Mouse (Mus musculus) olfactory bulb, adult 2 months (tissue): Measurements from ENCODE around the gene Nuf2. TPM values are rescaled to one million over a fixed set of nuclear protein-coding genes. Genes with fewer than 3 reads are reported as not detected.
"Not testable (repeated sequence)": the region's sequence is repeated elsewhere in the genome, so short reads cannot be mapped to it uniquely, and the experiment has no call there.

Experiments used
- H3K27ac ChIP-seq: fragments of 200-500 bp; 2 replicates; pipeline ENCODE4 v1.5.1; 2012; ENCODE audit warnings: low read depth, low read length; ENCODE audit not compliant: insufficient read depth
- H3K4me1 ChIP-seq: fragments of 200-500 bp; 2 replicates; pipeline ENCODE4 v1.6.1; 2012; ENCODE audit warnings: low read length; ENCODE audit not compliant: control insufficient read depth, insufficient read depth
- H3K4me3 ChIP-seq: fragments of 200-500 bp; 2 replicates; pipeline ENCODE4 v1.5.1; 2012; ENCODE audit warnings: mild to moderate bottlenecking, low read depth, low read length, moderate library complexity; ENCODE audit not compliant: insufficient read depth
- CTCF ChIP-seq: fragments of 200-500 bp; IDR thresholded peaks from 2 replicates; pipeline ENCODE4 v1.5.1; 2012; ENCODE audit warnings: low read depth, mild to moderate bottlenecking, low read length, moderate library complexity; ENCODE audit not compliant: insufficient read depth
- POLR2A ChIP-seq: fragments of 200-500 bp; IDR thresholded peaks from 2 replicates; pipeline ENCODE4 v1.6.1; 2012; ENCODE audit warnings: mild to moderate bottlenecking, low read depth, low read length, moderate library complexity; ENCODE audit not compliant: insufficient read depth
- WGBS: fragments of 180-500 bp; shearing (Covaris S2); methylation state at CpG from one replicate; pipeline ENCODE4 v1.1.7; 2018; 5-methylcytosine and 5-hydroxymethylcytosine counted together
- polyA plus RNA-seq: library from polyadenylated mRNA; stranded (reverse); fragments of >200 nt; gene quantifications from 2 replicates; pipeline ENCODE4 v1.2.4, GENCODE M21; 2012; ENCODE audit warnings: low replicate concordance; ENCODE audit not compliant: missing spikeins, insufficient read depth, insufficient read length

Gene Nuf2
- polyA plus RNA-seq, 1 experiment = not detected

GRCm38 (mm10) chr1:169526006-169526680 lies 5.1 kb downstream of the Nuf2 start:
- 86% methylated on average over 5 of the region's 5 CpGs for WGBS

DNA sequence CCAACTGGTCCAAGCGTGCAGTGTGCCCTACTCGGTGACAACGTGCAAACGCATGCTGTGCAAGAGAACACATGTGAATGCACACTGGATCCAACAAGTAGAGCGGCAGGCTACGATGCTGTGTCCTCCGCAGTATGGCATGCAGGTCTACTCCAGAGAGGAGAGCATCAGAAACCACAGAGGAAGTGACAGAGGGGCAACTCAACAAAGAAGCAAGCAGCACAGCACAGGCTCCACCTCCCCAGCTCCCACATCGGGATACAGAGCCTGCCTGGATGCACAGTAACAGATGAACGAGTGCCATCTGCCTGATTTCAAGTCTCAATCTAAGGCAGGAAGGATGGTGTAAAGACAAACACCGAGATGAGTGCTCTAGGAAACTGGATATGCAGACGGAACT lies 11.9 kb downstream of the Nuf2 start:
- Histone ChIP-seq H3K27ac (no peak overlapping the region), H3K4me1 (no peaks in the 10 kb centered on the region), H3K4me3 (no peak overlapping the region)
- 83% methylated on average over 11 of the region's 11 CpGs for WGBS
- TF ChIP-seq POLR2A (no peak), CTCF (no peak)

More at GRCm38 (mm10) chr1:169526006-169526680, 5.1 kb downstream of the Nuf2 start:
- Histone ChIP-seq H3K4me3 (no peak overlapping the region), H3K27ac (no peak overlapping the region), H3K4me1 (no peaks in the 10 kb centered on the region)
- TF ChIP-seq CTCF = no peak

DNA sequence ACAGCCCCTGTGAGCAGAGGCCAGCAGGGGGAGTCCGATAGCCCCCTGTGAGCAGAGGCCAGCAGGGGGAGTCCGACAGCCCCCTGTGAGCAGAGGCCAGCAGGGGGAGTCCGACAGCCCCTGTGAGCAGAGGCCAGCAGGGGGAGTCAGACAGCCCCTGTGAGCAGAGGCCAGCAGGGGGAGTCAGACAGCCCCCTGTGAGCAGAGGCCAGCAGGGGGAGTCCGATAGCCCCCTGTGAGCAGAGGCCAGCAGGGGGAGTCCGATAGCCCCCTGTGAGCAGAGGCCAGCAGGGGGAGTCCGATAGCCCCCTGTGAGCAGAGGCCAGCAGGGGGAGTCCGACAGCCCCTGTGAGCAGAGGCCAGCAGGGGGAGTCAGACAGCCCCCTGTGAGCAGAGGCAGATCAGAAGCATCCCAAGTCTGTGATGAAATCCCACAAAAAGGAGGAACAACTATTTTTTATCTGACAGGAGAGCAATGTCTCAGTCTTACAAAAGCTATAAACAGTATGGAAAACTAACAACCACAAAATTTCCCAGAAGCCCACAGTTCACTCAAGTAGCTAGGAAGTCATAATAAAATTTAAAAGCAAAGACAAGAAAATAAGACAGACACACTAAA lies 13.3 kb downstream of the Nuf2 start:
- 92% methylated on average over 7 of the region's 7 CpGs for WGBS
- not testable (repeated sequence) for H3K27ac ChIP-seq, H3K4me3 ChIP-seq, H3K4me1 ChIP-seq

DNA sequence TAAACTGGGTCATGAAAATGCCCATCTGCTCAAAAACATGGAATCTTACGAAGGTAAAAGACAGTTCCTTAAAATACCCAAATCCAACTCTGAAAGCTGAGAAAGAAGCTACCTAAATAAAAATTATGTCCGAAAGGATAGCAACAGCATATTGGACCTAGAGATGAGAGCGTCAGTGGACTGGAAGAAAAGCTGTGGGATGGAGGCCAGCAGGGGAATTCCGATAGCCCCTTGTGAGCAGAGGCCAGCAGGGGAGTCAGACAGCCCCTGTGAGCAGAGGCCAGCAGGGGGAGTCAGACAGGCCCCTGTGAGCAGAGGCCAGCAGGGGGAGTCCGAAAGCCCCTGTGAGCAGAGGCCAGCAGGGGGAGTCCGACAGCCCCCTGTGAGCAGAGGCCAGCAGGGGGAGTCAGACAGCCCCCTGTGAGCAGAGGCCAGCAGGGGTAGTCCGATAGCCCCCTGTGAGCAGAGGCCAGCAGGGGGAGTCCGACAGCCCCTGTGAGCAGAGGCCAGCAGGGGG lies 13.8 kb downstream of the Nuf2 start:
- 88% methylated on average over 8 of the region's 8 CpGs for WGBS
- no peak overlapping the region for H3K4me3 ChIP-seq
- H3K4me1 ChIP-seq = no peaks in the 10 kb centered on the region
- H3K27ac ChIP-seq = no peak overlapping the region
- TF ChIP-seq POLR2A = no peak
- TF ChIP-seq CTCF = peak; percentile 29; the same call in 1 of the 2 replicates

DNA sequence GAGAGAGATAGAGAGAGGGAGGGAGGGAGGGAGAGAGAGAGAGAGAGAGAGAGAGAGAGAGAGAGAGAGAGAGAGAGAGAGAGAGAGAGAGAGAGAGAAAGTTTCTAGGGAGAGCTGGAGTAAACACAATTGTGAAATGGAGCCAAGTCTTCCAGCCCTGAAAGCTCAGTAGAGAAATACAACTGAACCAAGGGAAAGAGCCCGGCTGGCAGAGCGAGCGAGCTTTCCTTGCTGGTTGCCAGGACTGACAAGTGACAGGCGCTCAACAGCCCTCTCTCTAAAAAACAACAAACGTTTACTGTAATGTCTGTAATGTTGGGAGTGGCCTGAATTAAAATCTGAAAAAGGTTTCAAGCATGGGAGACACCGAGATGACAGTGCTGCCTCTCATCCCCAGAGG lies 24.9 kb downstream of the Nuf2 start:
- no peak overlapping the region for H3K4me3 ChIP-seq
- TF ChIP-seq CTCF (no peak), POLR2A (no peak)
- no peaks in the 10 kb centered on the region for H3K4me1 ChIP-seq
- WGBS = 62% methylated on average over 6 of the region's 6 CpGs
- no peak overlapping the region for H3K27ac ChIP-seq

GRCm38 (mm10) chr1:169502876-169503275 lies 28.4 kb downstream of the Nuf2 start:
- Histone ChIP-seq H3K4me3 (no peak overlapping the region), H3K4me1 (no peaks in the 10 kb centered on the region), H3K27ac (no peak overlapping the region)
- 91% methylated on average over 3 of the region's 3 CpGs for WGBS
- TF ChIP-seq POLR2A = no peak
- TF ChIP-seq CTCF = no peak

DNA sequence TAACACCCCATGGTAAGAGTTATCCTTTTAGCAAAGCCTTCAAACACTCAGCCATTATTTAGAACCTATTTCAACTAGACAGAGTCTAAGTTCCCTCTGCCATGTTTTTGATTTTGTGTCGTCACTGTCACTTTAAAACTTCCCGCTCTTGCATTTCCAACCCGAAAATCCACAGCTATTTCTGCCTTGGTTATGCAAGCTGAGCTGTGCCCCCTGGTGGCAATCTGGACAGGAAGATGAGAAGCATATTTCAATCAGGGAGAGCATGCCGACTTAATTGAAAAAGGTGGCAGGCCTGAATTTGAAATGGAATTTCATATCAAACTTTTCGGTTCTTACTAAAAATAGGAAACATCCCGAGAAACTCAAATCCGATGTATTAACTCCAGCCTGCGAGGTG lies 35.6 kb downstream of the Nuf2 start:
- no peak overlapping the region for H3K4me3 ChIP-seq
- no peaks in the 10 kb centered on the region for H3K4me1 ChIP-seq
- no peak overlapping the region for H3K27ac ChIP-seq
- no peak for TF ChIP-seq POLR2A
- TF ChIP-seq CTCF = no peak
- 49% methylated on average over 8 of the region's 8 CpGs for WGBS

- no peak overlapping the region for H3K27ac ChIP-seq
- no peaks in the 10 kb centered on the region; the same call in 1 of the 2 replicates for H3K4me1 ChIP-seq
- TF ChIP-seq POLR2A = no peak
- no peak for TF ChIP-seq CTCF
- 71% methylated on average over 1 of the region's 1 CpGs for WGBS
- H3K4me3 ChIP-seq = no peak overlapping the region
Observed at GRCm38 (mm10) chr1:169491561-169491960, 39.7 kb downstream of the Nuf2 start.

DNA sequence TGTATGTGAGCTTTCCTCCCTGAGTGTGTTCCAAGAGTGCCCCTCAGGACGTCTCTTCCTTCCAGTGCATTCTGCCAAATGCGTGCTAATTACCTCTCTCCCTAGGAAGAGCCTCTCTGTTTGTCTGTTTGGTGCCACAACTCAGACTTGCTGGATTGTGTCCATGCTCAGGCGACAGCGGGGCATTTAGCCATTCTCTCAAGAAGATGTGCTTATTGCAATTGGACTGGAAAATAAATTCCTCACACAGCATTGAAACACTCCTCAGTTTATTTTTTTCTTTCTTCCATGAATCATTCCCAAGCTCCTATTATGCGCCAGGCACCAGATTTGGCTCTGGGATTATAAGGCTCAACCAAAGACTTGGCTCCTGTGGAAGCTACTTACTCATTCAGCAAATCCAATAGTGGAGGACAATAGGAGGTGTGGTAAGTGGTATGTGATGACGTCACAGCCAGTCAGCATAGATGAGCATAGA lies 45.8 kb downstream of the Nuf2 start:
- Histone ChIP-seq H3K27ac (peak overlapping the region; percentile 50), H3K4me3 (no peak overlapping the region), H3K4me1 (peaks cover 7% of the 10 kb centered on the region)
- 13% methylated on average over 6 of the region's 6 CpGs for WGBS
- TF ChIP-seq POLR2A (no peak), CTCF (no peak)

DNA sequence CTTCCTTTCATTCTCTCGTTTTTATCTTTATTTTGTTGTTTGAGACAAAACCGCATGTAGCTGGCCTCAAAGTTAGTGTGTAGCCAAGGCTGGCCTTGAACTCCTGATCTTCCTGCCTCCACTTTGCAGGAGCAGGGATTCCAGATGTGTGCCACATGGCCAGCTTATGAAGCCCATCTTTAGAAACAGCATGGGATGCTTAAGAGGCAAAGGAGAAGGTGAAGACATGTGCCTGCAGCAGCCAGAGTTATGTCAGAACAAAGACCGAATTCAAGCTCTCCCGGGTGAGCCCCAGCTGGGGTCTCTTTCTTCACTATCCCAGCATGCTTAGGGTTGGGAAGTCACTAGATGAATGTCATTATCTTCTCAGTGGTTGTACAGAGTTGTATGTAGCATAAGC lies 46.7 kb downstream of the Nuf2 start:
- 52% methylated on average over 4 of the region's 4 CpGs for WGBS
- TF ChIP-seq POLR2A (no peak), CTCF (no peak)
- no peak overlapping the region for H3K27ac ChIP-seq
- no peak overlapping the region for H3K4me3 ChIP-seq
- H3K4me1 ChIP-seq = peaks cover 7% of the 10 kb centered on the region
